Comparison of ENCODE assay signal across 20 mouse cellular contexts in the genomic region with DNA sequence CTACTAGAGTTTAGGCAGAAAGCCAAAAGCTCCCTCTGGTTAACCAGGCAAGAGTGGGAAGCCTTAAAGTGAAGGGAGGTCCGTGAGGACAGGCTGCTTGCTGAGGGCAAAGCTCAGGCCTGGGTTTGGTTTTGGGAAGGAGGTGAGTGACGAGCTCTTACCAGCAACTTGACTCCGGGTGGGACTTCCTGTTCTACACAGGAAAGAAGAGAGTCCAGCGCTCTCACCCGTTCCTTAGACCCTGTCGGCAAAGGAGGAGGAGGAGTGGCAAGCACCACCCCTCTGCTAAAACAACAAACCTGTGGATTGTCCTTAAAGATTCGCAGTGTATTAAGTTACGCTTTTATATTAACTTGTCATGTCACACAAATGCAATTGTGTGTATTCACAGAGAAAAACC. TPM values are rescaled to one million over a fixed set of nuclear protein-coding genes. Genes with fewer than 3 reads are reported as not detected.
"Had no signal": no experiment of that assay in that cellular context is flagged by ENCODE, and none has a peak within 500 bp of the region (broad histone marks: within the 10 kb centered on the region; RNA-seq: fewer than 3 reads in every experiment).

No protein-coding gene starts in this region.

- DNase-seq: lung, adult 2 months; lung, postnatal 10 days; lung, postnatal 4 days; midbrain, embryonic 14.5 days; retina, postnatal 1 day; right cerebral cortex, adult 18-20 months; right cerebral cortex, postnatal 25 days; right cerebral cortex, postnatal 4 days; spleen, adult 18-20 months; thymus, adult 18-20 months; thymus, postnatal 14 days; thymus, postnatal 36 days had no signal

- H3K4me2 ChIP-seq: liver, embryonic 12.5 days; midbrain, embryonic 12.5 days; neural tube, embryonic 13.5 days; neural tube, embryonic 15.5 days had no signal

- H3K9me3 ChIP-seq: liver, embryonic 12.5 days; midbrain, embryonic 12.5 days; neural tube, embryonic 13.5 days; neural tube, embryonic 15.5 days had no signal

- H3K36me3 ChIP-seq: liver, embryonic 12.5 days; neural tube, embryonic 13.5 days; neural tube, embryonic 15.5 days had no signal

- H3K4me1 ChIP-seq: liver, embryonic 12.5 days; midbrain, embryonic 12.5 days; neural tube, embryonic 13.5 days; neural tube, embryonic 15.5 days had no signal

- H3K4me3 ChIP-seq: liver, embryonic 12.5 days; midbrain, embryonic 12.5 days; myocyte; neural tube, embryonic 13.5 days; neural tube, embryonic 15.5 days had no signal

- H3K27ac ChIP-seq: liver, embryonic 12.5 days; liver, embryonic 14.5 days; midbrain, embryonic 12.5 days; neural tube, embryonic 13.5 days; neural tube, embryonic 15.5 days had no signal

- H3K9ac ChIP-seq: liver, embryonic 12.5 days; liver, embryonic 14.5 days; midbrain, embryonic 12.5 days; neural tube, embryonic 13.5 days; neural tube, embryonic 15.5 days had no signal

- H3K27me3 ChIP-seq: liver, embryonic 12.5 days; midbrain, embryonic 12.5 days; neural tube, embryonic 13.5 days; neural tube, embryonic 15.5 days had no signal

- ATAC-seq: liver, embryonic 12.5 days; midbrain, embryonic 16.5 days had no signal

RNA-seq across cellular contexts. Expression of gene Bend7, which starts 38.1 kb away (rescaled TPM):
- total RNA-seq: megakaryocyte, adult 5-6 weeks had no signal
- polyA plus RNA-seq: myocyte had no signal
